ENCODE assay signal across 27 mouse cellular contexts in the genomic region with DNA sequence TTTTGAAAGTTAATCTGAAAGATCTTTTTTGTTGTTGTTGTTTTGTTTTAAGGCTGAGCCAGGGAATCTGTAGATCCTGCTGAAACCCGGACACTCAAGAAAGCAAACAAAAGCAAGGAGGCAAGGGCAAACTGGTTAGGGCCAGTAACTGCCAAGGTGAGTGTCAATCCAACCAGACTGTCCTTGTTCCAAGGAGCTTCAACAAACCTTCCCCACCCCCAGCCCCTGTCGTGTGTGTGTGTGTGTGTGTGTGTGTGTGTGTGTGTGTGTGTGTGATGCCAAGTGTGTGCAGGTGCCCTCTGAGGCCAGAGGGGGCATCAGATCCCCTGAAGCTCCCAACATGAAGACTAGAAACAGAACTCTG.
DNase-seq lines count a peak whose midpoint lies in the region; ATAC-seq and TF ChIP-seq lines count a peak whose summit lies in the region.
"Had no signal": no experiment of that assay in that cellular context is flagged by ENCODE, and none has a peak within 500 bp of the region (broad histone marks: within the 10 kb centered on the region; RNA-seq: fewer than 3 reads in every experiment).

No protein-coding gene starts in this region.

- no peaks in the 10 kb centered on the region for H3K27me3 ChIP-seq in heart, embryonic 10.5 days (ENCODE audit: insufficient read depth, poor library complexity, severe bottlenecking)
- no peaks in the 10 kb centered on the region for H3K27me3 ChIP-seq in heart, adult 2 months (ENCODE audit: control insufficient read depth, insufficient read depth, low read length)
- no peaks in the 10 kb centered on the region for H3K27me3 ChIP-seq in heart, embryonic 15.5 days
- H3K27me3 ChIP-seq in lung, embryonic 16.5 days (ENCODE audit: control insufficient read depth, insufficient read depth, low read depth, low read length) = no peaks in the 10 kb centered on the region
- no peaks in the 10 kb centered on the region for H3K27me3 ChIP-seq in kidney, embryonic 16.5 days (ENCODE audit: insufficient read depth, low read length)
- H3K27me3 ChIP-seq: embryonic facial prominence, embryonic 13.5 days; hindbrain, embryonic 13.5 days; limb, embryonic 15.5 days; liver, embryonic 13.5 days; midbrain, embryonic 15.5 days; neural tube, embryonic 15.5 days had no signal

- peak; percentile 41 for DNase-seq in heart, embryonic 10.5 days (ENCODE audit: low spot score)
- DNase-seq in heart, adult 2 months = no peak
- no peak for DNase-seq in heart, adult 9 months (ENCODE audit: low spot score in 2 of 2)
- no peak for DNase-seq in lung, adult 2 months
- DNase-seq: adrenal gland, adult 2 months; adrenal gland, postnatal 36 days; cerebellum, adult 18-20 months; cerebellum, postnatal 10 days; kidney, adult 8-10 months; kidney, postnatal 10 days; liver, embryonic 13.5 days; retina, postnatal 1 day; right cerebral cortex, postnatal 14 days; thymus, postnatal 4 days had no signal

- H3K27ac ChIP-seq in heart, embryonic 10.5 days = peak overlapping the region; percentile 66; the same call in 1 of the 2 replicates
- H3K27ac ChIP-seq in heart, adult 2 months = no peak overlapping the region
- H3K27ac ChIP-seq in heart, embryonic 15.5 days = peak overlapping the region; percentile 85
- peak overlapping the region; percentile 31 for H3K27ac ChIP-seq in lung, embryonic 16.5 days (ENCODE audit: low read length)
- no peak overlapping the region for H3K27ac ChIP-seq in kidney, embryonic 16.5 days (ENCODE audit: low read length)
- H3K27ac ChIP-seq: embryonic facial prominence, embryonic 13.5 days; hindbrain, embryonic 13.5 days; limb, embryonic 10.5 days; limb, embryonic 15.5 days; liver, embryonic 13.5 days; midbrain, embryonic 10.5 days; midbrain, embryonic 15.5 days; neural tube, embryonic 15.5 days had no signal

- intact Hi-C loops in heart, adult 2 months (cut with DNase I) = loop anchor here (10.0 kb wide), 1 partner anchor 394 kb away; no protein-coding TSS in a partner anchor

- H3K4me1 ChIP-seq in heart, embryonic 10.5 days = peaks cover 52% of the 10 kb centered on the region
- peaks cover 9% of the 10 kb centered on the region for H3K4me1 ChIP-seq in heart, adult 2 months (ENCODE audit: control insufficient read depth, insufficient read depth, low read length)
- peaks cover 78% of the 10 kb centered on the region for H3K4me1 ChIP-seq in heart, embryonic 15.5 days (replicated peaks)
- peaks cover 29% of the 10 kb centered on the region for H3K4me1 ChIP-seq in lung, embryonic 16.5 days (replicated peaks; ENCODE audit: control insufficient read depth, insufficient read depth, low read length)
- peaks cover 9% of the 10 kb centered on the region for H3K4me1 ChIP-seq in lung, adult 2 months (ENCODE audit: control insufficient read depth, insufficient read depth, low read length)
- peaks cover 24% of the 10 kb centered on the region for H3K4me1 ChIP-seq in kidney, embryonic 16.5 days (ENCODE audit: insufficient read depth, low read length)
- H3K4me1 ChIP-seq: liver, embryonic 13.5 days had no signal

- no peak for TF ChIP-seq CTCF in heart, adult 2 months (IDR thresholded peaks at IDR 0.05)
- TF ChIP-seq CTCF in lung, adult 2 months (IDR thresholded peaks at IDR 0.05; ENCODE audit: insufficient read depth, low read length) = no peak

- H3K4me2 ChIP-seq in heart, embryonic 15.5 days = no peak overlapping the region
- H3K4me2 ChIP-seq in lung, embryonic 16.5 days (ENCODE audit: low read depth, low read length) = no peak overlapping the region
- H3K4me2 ChIP-seq in kidney, embryonic 16.5 days (replicated peaks; ENCODE audit: low read depth, low read length) = no peak overlapping the region
- H3K4me2 ChIP-seq: embryonic facial prominence, embryonic 13.5 days; hindbrain, embryonic 13.5 days; limb, embryonic 15.5 days; liver, embryonic 13.5 days; midbrain, embryonic 15.5 days; neural tube, embryonic 15.5 days had no signal

- H3K9ac ChIP-seq in heart, adult 2 months (ENCODE audit: low read depth, low read length) = no peak overlapping the region
- H3K9ac ChIP-seq in heart, embryonic 15.5 days = no peak overlapping the region
- no peak overlapping the region for H3K9ac ChIP-seq in lung, embryonic 16.5 days (ENCODE audit: low read length)
- H3K9ac ChIP-seq in kidney, embryonic 16.5 days (replicated peaks; ENCODE audit: low read length) = no peak overlapping the region
- H3K9ac ChIP-seq: embryonic facial prominence, embryonic 13.5 days; hindbrain, embryonic 13.5 days; limb, embryonic 15.5 days; liver, embryonic 13.5 days; midbrain, embryonic 15.5 days; neural tube, embryonic 15.5 days had no signal

- 81% methylated on average over 2 of the region's 2 CpGs for WGBS in heart, embryonic 10.5 days
- 84% methylated on average over 2 of the region's 2 CpGs for WGBS in heart, adult 2 months
- 86% methylated on average over 2 of the region's 2 CpGs for WGBS in heart, embryonic 15.5 days
- 46% methylated on average over 2 of the region's 2 CpGs for WGBS in lung, embryonic 16.5 days
- WGBS in lung, adult 2 months = 58% methylated on average over 2 of the region's 2 CpGs
- 80% methylated on average over 2 of the region's 2 CpGs for WGBS in kidney, embryonic 16.5 days

- H3K79me2 ChIP-seq in heart, adult 2 months (replicated peaks; ENCODE audit: control insufficient read depth, insufficient read depth, low read length) = no peaks in the 10 kb centered on the region

- no peak for ATAC-seq in heart, embryonic 15.5 days (replicated peaks; ENCODE audit: insufficient number of reproducible peaks, insufficient read depth, low FRiP score, low read depth)
- ATAC-seq in lung, embryonic 16.5 days (ENCODE audit: low read depth) = no peak
- ATAC-seq in kidney, embryonic 16.5 days (ENCODE audit: low FRiP score, low TSS enrichment) = no peak
- ATAC-seq: activated CD4-positive, CD25-positive, alpha-beta regulatory T cell, adult 4 months; forebrain, embryonic 16.5 days; midbrain, embryonic 15.5 days had no signal

- TF ChIP-seq EP300 in heart, adult 2 months (IDR thresholded peaks at IDR 0.05; ENCODE audit: insufficient read depth, low read depth, low read length) = no peak

- TF ChIP-seq POLR2A in heart, adult 2 months (IDR thresholded peaks at IDR 0.05; ENCODE audit: insufficient read depth, low read depth, low read length) = no peak
- no peak for TF ChIP-seq POLR2A in lung, adult 2 months (IDR thresholded peaks at IDR 0.05; ENCODE audit: borderline replicate concordance, extremely low read depth, low read depth, low read length)

- no peaks in the 10 kb centered on the region for H3K9me3 ChIP-seq in heart, embryonic 10.5 days
- H3K9me3 ChIP-seq in heart, embryonic 15.5 days (replicated peaks) = no peaks in the 10 kb centered on the region
- no peaks in the 10 kb centered on the region for H3K9me3 ChIP-seq in lung, embryonic 16.5 days (ENCODE audit: control insufficient read depth, low read length)
- H3K9me3 ChIP-seq in kidney, embryonic 16.5 days (ENCODE audit: low read length) = no peaks in the 10 kb centered on the region
- H3K9me3 ChIP-seq: embryonic facial prominence, embryonic 13.5 days; forebrain, embryonic 10.5 days; hindbrain, embryonic 13.5 days; limb, embryonic 10.5 days; limb, embryonic 15.5 days; liver, embryonic 13.5 days; midbrain, embryonic 10.5 days; midbrain, embryonic 15.5 days; neural tube, embryonic 15.5 days had no signal

- no peak overlapping the region for H3K4me3 ChIP-seq in heart, embryonic 10.5 days
- H3K4me3 ChIP-seq in heart, adult 2 months = no peak overlapping the region
- no peak overlapping the region for H3K4me3 ChIP-seq in heart, embryonic 15.5 days
- H3K4me3 ChIP-seq in lung, embryonic 16.5 days (ENCODE audit: low read length) = no peak overlapping the region
- no peak overlapping the region for H3K4me3 ChIP-seq in lung, adult 2 months (replicated peaks; ENCODE audit: extremely low read depth, low read depth, low read length)
- no peak overlapping the region for H3K4me3 ChIP-seq in kidney, embryonic 16.5 days (ENCODE audit: low read length)
- H3K4me3 ChIP-seq: embryonic facial prominence, embryonic 13.5 days; forebrain, embryonic 10.5 days; hindbrain, embryonic 13.5 days; limb, embryonic 10.5 days; limb, embryonic 15.5 days; liver, embryonic 13.5 days; midbrain, embryonic 10.5 days; midbrain, embryonic 15.5 days; neural tube, embryonic 15.5 days had no signal

- H3K36me3 ChIP-seq in heart, embryonic 10.5 days = 0 out of 2 replicates have a peak, but pooled peaks cover 2% of the 10 kb centered on the region
- peaks cover 16% of the 10 kb centered on the region for H3K36me3 ChIP-seq in heart, adult 2 months (ENCODE audit: control insufficient read depth, insufficient read depth, low read length)
- H3K36me3 ChIP-seq in heart, embryonic 15.5 days = no peaks in the 10 kb centered on the region
- no peaks in the 10 kb centered on the region for H3K36me3 ChIP-seq in lung, embryonic 16.5 days (ENCODE audit: control insufficient read depth, insufficient read depth, low read length)
- no peaks in the 10 kb centered on the region for H3K36me3 ChIP-seq in kidney, embryonic 16.5 days (ENCODE audit: insufficient read depth, low read length)
- H3K36me3 ChIP-seq: embryonic facial prominence, embryonic 13.5 days; forebrain, embryonic 10.5 days; hindbrain, embryonic 13.5 days; limb, embryonic 10.5 days; limb, embryonic 15.5 days; liver, embryonic 13.5 days; midbrain, embryonic 10.5 days; midbrain, embryonic 15.5 days; neural tube, embryonic 15.5 days had no signal

Comparison
In these comparisons a context has a peak if more than half of its experiments do, and no peak if none do; other contexts are left out.
1. H3K27ac ChIP-seq: peak in heart, embryonic 10.5 days (single experiment), heart, embryonic 15.5 days (single experiment) and lung, embryonic 16.5 days (single experiment); none in heart, adult 2 months (single experiment) and kidney, embryonic 16.5 days (single experiment).